Mouse (Mus musculus) E14TG2a.4 (cell line): ENCODE measurements at regions not wholly inside any gene's neighbourhood (a gene's known extent, or its start where the extent isn't known, plus 50 kb on each side); places are given as distances from the start of the nearest gene placed in this dataset.

Experiments used
- CTCF ChIP-seq: conservative IDR thresholded peaks from 2 replicates; pipeline ENCODE4 v1.5.1; 2014; ENCODE audit warnings: low read length
- NANOG ChIP-seq: IDR thresholded peaks from 2 replicates; pipeline ENCODE4 v1.6.1; 2014; ENCODE audit warnings: borderline replicate concordance, low read length, mixed read lengths
- POU5F1 ChIP-seq: IDR thresholded peaks from 2 replicates; pipeline ENCODE4 v1.6.1; 2014; ENCODE audit warnings: low read length, borderline replicate concordance

DNA sequence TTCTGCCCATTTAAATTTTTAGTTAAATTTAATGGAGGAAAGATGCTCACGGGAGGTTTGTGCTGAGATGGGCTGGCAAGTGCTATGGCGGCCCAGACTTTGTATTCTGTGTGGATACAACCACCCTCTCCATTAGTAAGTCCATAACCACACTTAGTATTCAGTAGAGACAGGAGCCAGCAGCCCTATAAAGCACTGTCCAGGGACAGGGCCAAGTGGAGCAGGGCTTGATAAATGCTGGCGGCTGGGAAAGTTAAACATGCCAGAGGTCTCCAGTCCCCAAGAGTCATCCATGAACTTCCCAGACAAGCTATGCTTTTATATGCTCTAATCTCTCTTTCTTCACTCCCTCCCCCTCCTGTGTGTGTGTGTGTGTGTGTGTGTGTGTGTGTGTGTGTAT, 77.2 kb upstream of the D7Ertd443e start:
- TF ChIP-seq CTCF (no peak), NANOG (no peak), POU5F1 (no peak)
